Mouse (Mus musculus) kidney, adult 2 months (tissue): ENCODE measurements around the gene Tnf.

ENCODE experiments used
- CTCF ChIP-seq: fragments of 200-500 bp; conservative IDR thresholded peaks from 2 replicates; pipeline ENCODE4 v1.5.1; 2011; ENCODE audit warnings: low read depth, mild to moderate bottlenecking, control low read depth, low read length, moderate library complexity, mixed read lengths; ENCODE audit not compliant: insufficient read depth, insufficient read length
- POLR2A ChIP-seq: fragments of 200-500 bp; IDR thresholded peaks from one replicate; pipeline ENCODE4 v1.6.1; 2011; ENCODE audit warnings: low read depth, low read length, control low read depth

GRCm38 (mm10) chr17:35172445-35173234 lies 29.2 kb downstream of the Tnf start:
- TF ChIP-seq POLR2A (no peak), CTCF (no peak)
